Mouse (Mus musculus): ENCODE measurements at regions not wholly inside any gene's neighbourhood (a gene's known extent, or its start where the extent isn't known, plus 50 kb on each side); places are given as distances from the start of the nearest gene placed in this dataset.

GRCm38 (mm10) chr1:194308648-194309047 lies 309.4 kb upstream of the Plxna2 start:
- no peak for TF ChIP-seq CTCF (IDR thresholded peaks at IDR 0.05; ENCODE audit: borderline replicate concordance, extremely low read depth, insufficient read depth, insufficient read length)
- TF ChIP-seq POLR2A (IDR thresholded peaks at IDR 0.05; ENCODE audit: borderline replicate concordance, extremely low read depth, insufficient read depth, insufficient read length, poor library complexity, severe bottlenecking): no peak
